Mouse (Mus musculus): Measurements from ENCODE around the gene Scn3a. TPM values are rescaled to one million over a fixed set of nuclear protein-coding genes. Genes with fewer than 3 reads are reported as not detected.

Gene Scn3a
- total and polyA plus RNA-seq, 2 experiments from 2014 or later: 32.1 to 52.6 TPM

GRCm38 (mm10) chr2:65548665-65549064 is 18.8 kb downstream of the Scn3a start:
- H3K4me1 ChIP-seq (ENCODE audit: insufficient read depth, low read length): no peaks in the 10 kb centered on the region
- no peaks in the 10 kb centered on the region for H3K36me3 ChIP-seq (ENCODE audit: insufficient read depth, low read length)
- H3K9me3 ChIP-seq (ENCODE audit: low read length): no peaks in the 10 kb centered on the region
- no peak for DNase-seq (ENCODE audit: low spot score)
- no peak overlapping the region for H3K4me2 ChIP-seq (ENCODE audit: low read depth, low read length)
- no peak overlapping the region for H3K9ac ChIP-seq (replicated peaks; ENCODE audit: low read length)
- no peak for TF ChIP-seq CTCF (IDR thresholded peaks at IDR 0.05; ENCODE audit: low read depth)
- H3K4me3 ChIP-seq (ENCODE audit: low read length): no peak overlapping the region
- no peak for ATAC-seq
- no peaks in the 10 kb centered on the region for H3K27me3 ChIP-seq (ENCODE audit: insufficient read depth, low read length)
- WGBS: 94% methylated on average over 6 of the region's 6 CpGs
- H3K27ac ChIP-seq: no peak overlapping the region

DNA sequence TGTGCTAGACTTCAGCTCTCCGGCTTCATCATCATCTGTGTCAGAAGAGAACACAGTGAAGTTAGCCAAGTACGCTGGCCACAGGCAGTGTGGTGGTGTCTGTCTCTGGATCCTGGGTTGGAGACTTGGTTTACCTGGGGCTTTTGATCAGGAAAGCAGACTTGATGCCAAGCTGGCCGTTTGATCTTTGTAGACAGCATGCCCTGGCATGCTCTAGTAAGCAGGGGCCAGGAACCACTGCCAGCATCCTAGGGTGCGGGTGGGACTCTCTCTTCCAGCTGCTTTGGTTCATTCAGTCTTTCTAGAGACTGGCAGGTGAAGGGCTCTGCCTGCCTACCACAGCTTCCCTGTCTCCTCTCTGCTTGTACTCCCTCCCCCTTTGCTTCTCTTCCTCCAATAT is 20.1 kb downstream of the Scn3a start:
- ATAC-seq: no peak
- Histone ChIP-seq H3K4me2 (ENCODE audit: low read depth, low read length) (no peak overlapping the region), H3K27ac (no peak overlapping the region), H3K9me3 (ENCODE audit: low read length) (no peaks in the 10 kb centered on the region), H3K36me3 (ENCODE audit: insufficient read depth, low read length) (no peaks in the 10 kb centered on the region), H3K9ac (replicated peaks; ENCODE audit: low read length) (no peak overlapping the region), H3K4me1 (ENCODE audit: insufficient read depth, low read length) (peaks cover 3% of the 10 kb centered on the region; the same call in 1 of the 2 replicates), H3K4me3 (ENCODE audit: low read length) (no peak overlapping the region), H3K27me3 (ENCODE audit: insufficient read depth, low read length) (no peaks in the 10 kb centered on the region)
- WGBS: 43% methylated on average over 4 of the region's 4 CpGs
- TF ChIP-seq CTCF (IDR thresholded peaks at IDR 0.05; ENCODE audit: low read depth): no peak
- no peak for DNase-seq (ENCODE audit: low spot score)

- peaks cover 3% of the 10 kb centered on the region; the same call in 1 of the 2 replicates for H3K4me1 ChIP-seq (ENCODE audit: insufficient read depth, low read length)
- DNase-seq (ENCODE audit: low spot score) (no peak), ATAC-seq (peak; percentile 38; the same call in 1 of the 2 replicates)
- no peak overlapping the region for H3K4me3 ChIP-seq (ENCODE audit: low read length)
- no peak for TF ChIP-seq CTCF (IDR thresholded peaks at IDR 0.05; ENCODE audit: low read depth)
- WGBS: 55% methylated on average over 10 of the region's 10 CpGs
- H3K27ac ChIP-seq: no peak overlapping the region
- no peaks in the 10 kb centered on the region for H3K9me3 ChIP-seq (ENCODE audit: low read length)
- H3K27me3 ChIP-seq (ENCODE audit: insufficient read depth, low read length): no peaks in the 10 kb centered on the region
- no peak overlapping the region for H3K9ac ChIP-seq (replicated peaks; ENCODE audit: low read length)
- H3K36me3 ChIP-seq (ENCODE audit: insufficient read depth, low read length): no peaks in the 10 kb centered on the region
- no peak overlapping the region for H3K4me2 ChIP-seq (ENCODE audit: low read depth, low read length)
These were observed 24.4 kb downstream of the Scn3a start for GRCm38 (mm10) chr2:65542906-65543592.

- Histone ChIP-seq H3K9me3 (ENCODE audit: low read length) (no peaks in the 10 kb centered on the region), H3K36me3 (ENCODE audit: insufficient read depth, low read length) (no peaks in the 10 kb centered on the region), H3K9ac (replicated peaks; ENCODE audit: low read length) (no peak overlapping the region), H3K27me3 (ENCODE audit: insufficient read depth, low read length) (no peaks in the 10 kb centered on the region), H3K4me3 (ENCODE audit: low read length) (no peak overlapping the region), H3K4me2 (ENCODE audit: low read depth, low read length) (no peak overlapping the region), H3K27ac (no peak overlapping the region), H3K4me1 (ENCODE audit: insufficient read depth, low read length) (peaks cover 3% of the 10 kb centered on the region; the same call in 1 of the 2 replicates)
- 26% methylated on average over 1 of the region's 1 CpGs for WGBS
- DNase-seq (ENCODE audit: low spot score) (no peak), ATAC-seq (no peak)
- no peak for TF ChIP-seq CTCF (IDR thresholded peaks at IDR 0.05; ENCODE audit: low read depth)
These were observed 25.6 kb downstream of the Scn3a start for GRCm38 (mm10) chr2:65541781-65542180.

DNA sequence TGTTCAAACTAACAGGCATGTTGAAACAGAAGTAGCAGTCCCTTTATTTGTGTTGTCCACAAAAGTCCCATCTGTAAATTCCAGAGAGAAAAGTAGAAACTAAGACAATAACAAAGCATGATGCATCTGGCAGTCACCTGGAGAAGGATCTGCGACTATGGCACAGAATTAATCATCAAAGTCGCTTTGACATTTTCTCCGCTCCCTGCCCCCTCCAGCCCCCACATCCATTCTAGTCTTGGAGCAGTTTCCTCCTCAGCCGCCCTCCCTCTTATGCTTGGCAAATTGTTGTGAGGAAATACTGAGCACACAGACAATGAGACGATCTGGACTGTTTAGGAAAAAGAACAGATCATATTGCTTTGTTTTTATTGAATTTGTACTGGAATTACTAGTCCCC is 29.0 kb downstream of the Scn3a start:
- TF ChIP-seq CTCF (IDR thresholded peaks at IDR 0.05; ENCODE audit: low read depth): no peak
- Histone ChIP-seq H3K4me3 (ENCODE audit: low read length) (no peak overlapping the region), H3K4me1 (ENCODE audit: insufficient read depth, low read length) (peaks cover 3% of the 10 kb centered on the region; the same call in 1 of the 2 replicates), H3K36me3 (ENCODE audit: insufficient read depth, low read length) (no peaks in the 10 kb centered on the region), H3K9me3 (ENCODE audit: low read length) (no peaks in the 10 kb centered on the region), H3K9ac (replicated peaks; ENCODE audit: low read length) (no peak overlapping the region), H3K27me3 (ENCODE audit: insufficient read depth, low read length) (no peaks in the 10 kb centered on the region), H3K27ac (no peak overlapping the region), H3K4me2 (ENCODE audit: low read depth, low read length) (no peak overlapping the region)
- 44% methylated on average over 5 of the region's 5 CpGs for WGBS
- DNase-seq (ENCODE audit: low spot score) (no peak), ATAC-seq (no peak)

DNA sequence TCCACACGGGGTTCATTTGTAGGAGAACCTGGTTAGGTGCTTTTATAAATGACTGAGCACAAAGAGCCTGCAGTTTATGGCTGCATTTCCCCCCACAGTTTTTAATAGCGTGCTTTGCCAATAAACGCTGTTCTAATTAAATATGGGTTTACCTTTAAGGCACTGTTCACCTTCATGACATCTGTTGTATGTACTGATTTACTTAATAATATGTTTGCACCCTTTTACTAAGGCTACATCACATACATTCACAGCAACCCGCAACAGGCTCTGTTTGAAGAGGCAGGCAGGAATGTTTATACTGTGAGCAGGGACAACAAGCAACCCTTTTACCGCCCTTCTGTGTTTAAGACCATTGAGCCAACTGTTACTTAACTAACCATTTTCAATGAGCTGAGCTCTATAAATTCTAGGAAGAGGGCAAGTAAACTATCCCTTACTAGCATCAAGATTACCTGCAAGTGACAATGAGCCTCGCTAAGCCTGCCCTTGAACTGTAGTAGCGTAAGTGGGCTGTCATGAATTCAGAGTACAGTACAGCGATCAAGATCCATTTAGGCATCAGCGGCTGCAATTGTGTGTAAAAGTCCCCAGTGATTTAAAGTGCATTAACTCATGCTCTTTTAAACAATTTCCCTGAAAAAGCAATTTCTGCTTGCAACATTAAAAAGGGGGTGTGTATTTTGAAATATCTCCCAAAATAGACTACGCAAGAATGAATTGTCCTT is 35.1 kb downstream of the Scn3a start:
- TF ChIP-seq CTCF (IDR thresholded peaks at IDR 0.05; ENCODE audit: low read depth): no peak
- no peak for ATAC-seq
- Histone ChIP-seq H3K27ac (no peak overlapping the region), H3K4me1 (ENCODE audit: insufficient read depth, low read length) (no peaks in the 10 kb centered on the region), H3K9me3 (ENCODE audit: low read length) (no peaks in the 10 kb centered on the region), H3K36me3 (ENCODE audit: insufficient read depth, low read length) (no peaks in the 10 kb centered on the region), H3K9ac (replicated peaks; ENCODE audit: low read length) (no peak overlapping the region), H3K4me3 (ENCODE audit: low read length) (no peak overlapping the region), H3K4me2 (ENCODE audit: low read depth, low read length) (no peak overlapping the region), H3K27me3 (ENCODE audit: insufficient read depth, low read length) (no peaks in the 10 kb centered on the region)
- DNase-seq (ENCODE audit: low spot score): no peak
- WGBS: 77% methylated on average over 10 of the region's 10 CpGs

DNA sequence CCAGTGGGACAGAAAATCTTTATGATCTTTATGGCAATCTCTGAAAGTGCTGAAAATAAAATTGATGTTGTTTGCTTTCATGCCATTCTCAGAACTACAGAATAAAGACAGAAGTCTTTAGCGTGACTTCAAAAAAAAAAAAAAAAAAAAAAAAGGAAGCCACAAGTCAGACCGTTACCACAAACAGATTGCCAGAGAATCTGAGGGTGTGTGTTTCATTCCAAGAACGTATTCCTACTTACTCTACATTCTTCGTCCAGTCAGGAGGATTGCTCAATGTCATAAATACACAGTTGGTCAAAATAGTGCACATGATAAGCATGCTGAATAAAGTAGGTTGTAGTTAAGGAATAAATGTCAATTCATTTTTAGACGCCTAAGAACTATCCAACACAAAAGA is 38.3 kb downstream of the Scn3a start:
- Histone ChIP-seq H3K36me3 (ENCODE audit: insufficient read depth, low read length) (no peaks in the 10 kb centered on the region; the same call in 1 of the 2 replicates), H3K9ac (replicated peaks; ENCODE audit: low read length) (no peak overlapping the region), H3K27me3 (ENCODE audit: insufficient read depth, low read length) (no peaks in the 10 kb centered on the region), H3K4me3 (ENCODE audit: low read length) (no peak overlapping the region), H3K27ac (no peak overlapping the region), H3K4me1 (ENCODE audit: insufficient read depth, low read length) (no peaks in the 10 kb centered on the region), H3K4me2 (ENCODE audit: low read depth, low read length) (no peak overlapping the region), H3K9me3 (ENCODE audit: low read length) (no peaks in the 10 kb centered on the region)
- WGBS: 48% methylated on average over 5 of the region's 5 CpGs
- DNase-seq (ENCODE audit: low spot score) (no peak), ATAC-seq (no peak)
- TF ChIP-seq CTCF (IDR thresholded peaks at IDR 0.05; ENCODE audit: low read depth): no peak

All from hindbrain, postnatal 0 days (tissue).